Mouse (Mus musculus) liver, adult (tissue): ENCODE data around the gene Xrcc6.

Experiments used
- GATA4 ChIP-seq: IDR thresholded peaks from 2 replicates; pipeline ENCODE4 v1.6.1; 2014; ENCODE audit warnings: mild to moderate bottlenecking, low read length; ENCODE audit not compliant: insufficient replicate concordance

Gene Xrcc6

GRCm38 (mm10) chr15:82085606-82086005 is 98.0 kb downstream of the Xrcc6 start:
- no peak for TF ChIP-seq GATA4

- TF ChIP-seq GATA4, result no peak
Observed at GRCm38 (mm10) chr15:82086131-82086530, 98.5 kb downstream of the Xrcc6 start.

- TF ChIP-seq GATA4, result no peak
Observed at GRCm38 (mm10) chr15:82087266-82087665, 99.6 kb downstream of the Xrcc6 start.
